Mouse (Mus musculus) stomach, postnatal 0 days (tissue): ENCODE data around the gene Rrn3. TPM values are rescaled to one million over a fixed set of nuclear protein-coding genes. Genes with fewer than 3 reads are reported as not detected.
A peak's percentile ranks its signal among the peaks of the same experiment; 100 is the strongest.
"Not testable (repeated sequence)": the region's sequence is repeated elsewhere in the genome, so short reads cannot be mapped to it uniquely, and the experiment has no call there.

ENCODE experiments used
- ATAC-seq: fragments of 200-750 bp; cut with Nextera tagmentation; 2 replicates; pipeline ENCODE4 v1.8.0; 2017; ENCODE audit not compliant: low FRiP score, low TSS enrichment
- DNase-seq: peaks from one replicate; pipeline ENCODE4 v3.0.0-alpha.2; 2016; ENCODE audit warnings: low spot score
- H3K27ac ChIP-seq: fragments of 300-500 bp; sonication (generic); replicated peaks from 2 replicates; pipeline ENCODE4 v1.5.1; 2014; ENCODE audit warnings: mild to moderate bottlenecking, control low read depth
- H3K27me3 ChIP-seq: fragments of 300-500 bp; sonication (generic); 2 replicates; pipeline ENCODE4 v1.6.1; 2014; ENCODE audit warnings: low read length; ENCODE audit not compliant: control insufficient read depth, insufficient read depth
- H3K36me3 ChIP-seq: fragments of 300-500 bp; sonication (generic); 2 replicates; pipeline ENCODE4 v1.6.1; 2014; ENCODE audit warnings: low read length, mixed read lengths; ENCODE audit not compliant: control insufficient read depth, insufficient read depth
- H3K4me1 ChIP-seq: fragments of 300-500 bp; sonication (generic); replicated peaks from 2 replicates; pipeline ENCODE4 v1.6.1; 2014; ENCODE audit warnings: antibody characterized with exemption; ENCODE audit not compliant: control insufficient read depth, insufficient read depth
- H3K4me2 ChIP-seq: fragments of 300-500 bp; sonication (generic); replicated peaks from 2 replicates; pipeline ENCODE4 v1.6.1; 2014; ENCODE audit warnings: low read depth, mild to moderate bottlenecking, control low read depth, moderate library complexity
- H3K4me3 ChIP-seq: fragments of 300-500 bp; sonication (generic); 2 replicates; pipeline ENCODE4 v1.5.1; 2014; ENCODE audit warnings: low read depth, low read length, control low read depth
- H3K9ac ChIP-seq: fragments of 300-500 bp; sonication (generic); 2 replicates; pipeline ENCODE4 v1.6.1; 2014; ENCODE audit warnings: mild to moderate bottlenecking, low read length, control low read depth, mixed read lengths
- H3K9me3 ChIP-seq: fragments of 300-500 bp; sonication (generic); 2 replicates; pipeline ENCODE4 v1.6.1; 2016; ENCODE audit warnings: low read length; ENCODE audit not compliant: control insufficient read depth
- CTCF ChIP-seq: IDR thresholded peaks from 2 replicates; pipeline ENCODE4 v1.5.1; 2016; ENCODE audit warnings: antibody characterized with exemption, low read depth, mild to moderate bottlenecking, moderate library complexity
- EP300 ChIP-seq: optimal IDR thresholded peaks from 2 replicates; pipeline ENCODE3; 2016; ENCODE audit warnings: antibody characterized with exemption
- WGBS: fragments of 180-500 bp; shearing (Covaris S2); extraction: QIAGEN DNeasy Blood & Tissue Kit; methylation state at CpG from one replicate; pipeline ENCODE4 v1.1.7; 2014; 5-methylcytosine and 5-hydroxymethylcytosine counted together
- polyA plus RNA-seq: library from polyadenylated mRNA; unstranded; fragments of >200 nt; fragmentation: Nextera tagmentation; extraction: Ambion mirVana; gene quantifications from 2 replicates; pipeline ENCODE4 v1.2.1, GENCODE M21; 2015

Rrn3 gene
- polyA plus RNA-seq = 33.9 and 34.5 TPM in 2 replicates

DNA sequence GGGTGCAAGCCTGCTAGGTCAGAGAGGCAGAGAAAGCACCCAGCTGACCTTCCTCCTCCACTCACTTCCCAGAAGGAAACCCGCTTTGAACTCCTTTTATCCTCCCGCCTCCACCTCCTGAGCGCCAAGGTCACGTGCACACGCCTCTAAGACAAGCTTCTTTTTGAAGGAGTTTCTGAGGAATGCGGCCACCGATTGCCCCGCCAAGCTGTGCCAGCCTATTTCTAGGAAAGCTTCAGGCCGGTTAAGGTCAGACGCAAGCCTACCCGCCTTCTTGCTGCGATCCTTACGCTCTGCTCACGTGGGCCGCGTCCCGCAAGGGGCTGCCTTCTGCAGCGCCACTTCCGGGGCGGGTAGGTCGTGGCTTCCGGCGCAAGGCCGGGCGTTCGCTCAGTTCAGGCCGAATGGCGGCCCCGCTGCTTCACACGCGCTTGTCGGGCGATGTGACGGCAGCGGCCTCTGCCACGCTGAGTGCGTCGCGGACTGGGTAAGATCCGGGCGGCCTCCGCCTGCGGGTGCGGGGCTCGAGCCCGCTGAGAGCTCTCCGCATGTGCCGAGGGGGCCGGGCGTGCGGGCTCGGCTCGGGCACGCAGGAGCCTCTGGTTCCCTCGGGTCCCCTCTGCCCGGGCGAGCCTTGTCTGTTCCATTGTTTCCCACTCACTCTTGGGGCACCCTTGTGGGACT lies at the start of gene Rrn3:
TSS of gene Rrn3 (plus strand) at position 356 of the 684 bp plus-strand sequence.
- H3K9me3 ChIP-seq = no peaks in the 10 kb centered on the region
- H3K4me3 ChIP-seq = peak within 1 kb of the TSS; percentile 84
- H3K27ac ChIP-seq = peak within 1 kb of the TSS; percentile 94
- ATAC-seq = peak; percentile 99
- peaks cover 7% of the 10 kb centered on the region; the same call in 1 of the 2 replicates for H3K36me3 ChIP-seq
- TF ChIP-seq CTCF (0 out of 2 replicates have a peak, but pooled peaks have one; percentile 19), EP300 (no peak)
- peak within 1 kb of the TSS; percentile 72 for H3K4me2 ChIP-seq
- H3K27me3 ChIP-seq = no peaks in the 10 kb centered on the region
- 0 out of 2 replicates have a peak, but pooled peaks cover 4% of the 10 kb centered on the region for H3K4me1 ChIP-seq
- WGBS = under 1% methylated on average over 57 of the region's 57 CpGs
- peak; percentile 93 for DNase-seq
- peak within 1 kb of the TSS; percentile 97 for H3K9ac ChIP-seq

DNA sequence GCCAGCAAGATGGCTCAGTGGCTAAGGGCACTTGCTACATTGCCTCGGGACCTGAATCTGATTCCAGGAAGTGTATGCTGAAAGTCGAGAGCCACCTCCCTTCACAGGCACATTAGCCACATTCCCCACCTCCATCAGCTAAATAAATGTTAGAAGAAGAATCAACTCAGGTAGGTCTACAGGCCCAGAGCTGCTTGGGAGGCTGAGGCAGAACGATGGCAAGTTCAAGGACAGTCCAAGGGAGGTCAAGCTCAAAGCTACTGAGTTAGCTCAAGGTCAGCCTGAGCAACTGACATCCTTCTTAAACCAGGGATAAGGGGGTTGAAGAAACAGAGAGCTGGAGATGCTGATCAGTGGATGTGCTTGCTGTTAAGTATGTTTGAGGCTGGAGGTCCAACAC lies 47.7 kb upstream of the Rrn3 start:
- no peaks in the 10 kb centered on the region for H3K4me1 ChIP-seq
- no peak overlapping the region for H3K9ac ChIP-seq
- H3K27ac ChIP-seq = 0 out of 2 replicates have a peak overlapping the region, but pooled peaks have one; percentile 14
- WGBS = 60% methylated on average over 3 of the region's 3 CpGs
- no peaks in the 10 kb centered on the region for H3K9me3 ChIP-seq
- H3K27me3 ChIP-seq = no peaks in the 10 kb centered on the region
- no peaks in the 10 kb centered on the region for H3K36me3 ChIP-seq
- no peak overlapping the region for H3K4me2 ChIP-seq
- no peak overlapping the region for H3K4me3 ChIP-seq
- DNase-seq = no peak
- TF ChIP-seq CTCF (no peak), EP300 (no peak)
- no peak for ATAC-seq

DNA sequence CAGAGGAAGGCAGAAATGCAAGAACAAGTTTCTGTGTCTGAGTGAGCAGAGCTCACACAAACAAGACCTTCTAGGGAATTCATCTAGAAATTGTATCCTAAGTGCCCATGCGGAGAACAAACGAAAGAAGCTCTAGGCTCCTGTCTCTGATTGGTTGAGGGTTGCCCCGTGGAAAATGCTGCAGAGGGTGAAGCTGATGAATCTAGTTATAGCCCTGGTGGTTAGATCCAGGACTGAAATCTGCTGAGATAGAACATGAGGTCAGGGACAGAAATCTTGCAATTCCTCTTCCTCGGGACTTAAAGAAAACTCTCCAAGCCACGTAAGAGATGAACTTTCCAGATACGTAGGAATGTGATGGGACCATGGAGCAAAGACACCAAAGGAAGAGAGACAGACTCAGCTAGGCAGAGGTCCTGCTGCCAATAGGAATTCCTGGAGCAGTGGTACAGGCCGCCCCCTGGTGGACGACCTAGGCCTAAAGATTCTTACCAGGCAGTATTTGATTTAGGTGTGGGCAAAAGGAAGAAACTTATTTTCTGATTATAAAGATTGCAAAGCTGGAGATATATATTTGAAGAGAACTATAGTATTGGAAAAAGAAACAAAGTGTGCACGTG lies 46.9 kb upstream of the Rrn3 start:
- DNase-seq = peak; percentile 89
- no peaks in the 10 kb centered on the region for H3K9me3 ChIP-seq
- no peaks in the 10 kb centered on the region for H3K27me3 ChIP-seq
- WGBS = 17% methylated on average over 9 of the region's 9 CpGs
- H3K4me3 ChIP-seq = no peak overlapping the region
- H3K36me3 ChIP-seq = no peaks in the 10 kb centered on the region
- no peaks in the 10 kb centered on the region for H3K4me1 ChIP-seq
- ATAC-seq = no peak
- no peak overlapping the region for H3K9ac ChIP-seq
- TF ChIP-seq CTCF = peak; percentile 90
- TF ChIP-seq EP300 = no peak
- no peak overlapping the region for H3K27ac ChIP-seq
- H3K4me2 ChIP-seq = no peak overlapping the region

DNA sequence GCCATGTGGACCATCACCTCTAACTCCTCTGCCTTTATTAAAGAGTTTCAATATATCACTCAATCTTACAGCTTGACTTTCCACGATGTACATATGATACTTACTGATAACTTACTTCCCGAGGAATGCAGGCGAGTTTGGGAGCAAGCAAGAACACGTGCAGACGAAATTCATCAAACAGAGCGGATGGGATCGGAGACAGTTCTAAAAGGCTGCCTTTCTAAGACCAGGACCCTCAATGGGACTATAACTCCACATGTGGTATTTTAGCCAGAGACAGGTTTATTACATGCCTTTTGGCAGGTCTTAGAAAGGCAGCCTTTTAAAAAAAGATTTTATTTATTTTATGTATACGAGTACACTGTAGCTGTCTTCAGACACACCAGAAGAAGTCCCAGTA lies 44.5 kb upstream of the Rrn3 start:
- Histone ChIP-seq H3K4me1 (no peaks in the 10 kb centered on the region), H3K27me3 (no peaks in the 10 kb centered on the region), H3K9ac (no peak overlapping the region), H3K27ac (no peak overlapping the region), H3K36me3 (no peaks in the 10 kb centered on the region), H3K9me3 (no peaks in the 10 kb centered on the region), H3K4me3 (no peak overlapping the region), H3K4me2 (no peak overlapping the region)
- ATAC-seq = no peak
- 54% methylated on average over 8 of the region's 8 CpGs for WGBS
- DNase-seq = no peak
- TF ChIP-seq CTCF (no peak), EP300 (no peak)

GRCm38 (mm10) chr16:13739044-13739443 lies 41.5 kb upstream of the Rrn3 start:
- DNase-seq, H3K4me2 ChIP-seq, H3K4me1 ChIP-seq, H3K4me3 ChIP-seq, H3K27me3 ChIP-seq, H3K9ac ChIP-seq, H3K36me3 ChIP-seq, H3K27ac ChIP-seq, H3K9me3 ChIP-seq: not testable (repeated sequence)
- peak; percentile 77 for ATAC-seq
- WGBS = 63% methylated on average over 4 of the region's 4 CpGs

- Histone ChIP-seq H3K4me3 (no peak overlapping the region), H3K4me2 (no peak overlapping the region), H3K27ac (no peak overlapping the region), H3K27me3 (no peaks in the 10 kb centered on the region), H3K36me3 (no peaks in the 10 kb centered on the region), H3K4me1 (no peaks in the 10 kb centered on the region), H3K9ac (no peak overlapping the region), H3K9me3 (no peaks in the 10 kb centered on the region)
- DNase-seq (no peak), ATAC-seq (no peak; the same call in 1 of the 2 replicates)
- no peak for TF ChIP-seq EP300
- no peak for TF ChIP-seq CTCF
- WGBS = 69% methylated on average over 2 of the region's 2 CpGs
These were observed 39.7 kb upstream of the Rrn3 start for GRCm38 (mm10) chr16:13740844-13741243.
